Mouse (Mus musculus): ENCODE measurements at regions not wholly inside any gene's neighbourhood (a gene's known extent, or its start where the extent isn't known, plus 50 kb on each side); places are given as distances from the start of the nearest gene placed in this dataset.

- Histone ChIP-seq H3K4me2 (ENCODE audit: low read depth, low read length) (no peak overlapping the region), H3K36me3 (ENCODE audit: control insufficient read depth, insufficient read depth, low read length) (no peaks in the 10 kb centered on the region), H3K9ac (ENCODE audit: low read depth, low read length) (no peak overlapping the region), H3K9me3 (ENCODE audit: control insufficient read depth, low read length) (no peaks in the 10 kb centered on the region), H3K4me3 (ENCODE audit: low read length) (no peak overlapping the region), H3K4me1 (ENCODE audit: control insufficient read depth, insufficient read depth, low read length) (no peaks in the 10 kb centered on the region), H3K27me3 (replicated peaks; ENCODE audit: control insufficient read depth, insufficient read depth, low read length) (no peaks in the 10 kb centered on the region), H3K27ac (ENCODE audit: low read length) (no peak overlapping the region)
- WGBS: 41% methylated on average over 2 of the region's 2 CpGs
- ATAC-seq: no peak
These were observed 336.6 kb downstream of the Tns1 start for GRCm38 (mm10) chr1:73787666-73788065.

DNA sequence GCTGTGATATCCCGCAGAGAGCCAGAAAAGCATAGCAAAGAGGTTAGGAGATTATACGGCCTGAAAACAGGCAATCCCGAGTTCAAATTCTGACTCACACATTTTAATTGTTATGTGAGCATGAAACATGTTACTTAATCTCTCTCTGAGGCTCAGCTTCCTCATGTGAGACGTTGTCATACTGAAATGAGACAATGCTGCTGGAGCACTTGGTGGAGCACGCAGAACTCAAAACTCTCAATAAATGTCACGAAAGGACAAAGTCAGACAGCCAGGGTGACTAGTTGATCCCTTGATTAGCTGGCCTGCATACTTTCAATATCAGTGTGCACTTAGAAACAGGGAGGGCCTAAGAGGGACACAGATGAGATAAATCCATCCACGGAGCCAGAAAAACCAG lies 337.0 kb downstream of the Tns1 start:
- ATAC-seq: no peak
- H3K4me3 ChIP-seq (ENCODE audit: low read length): no peak overlapping the region
- 74% methylated on average over 7 of the region's 7 CpGs for WGBS
- H3K36me3 ChIP-seq (ENCODE audit: control insufficient read depth, insufficient read depth, low read length): no peaks in the 10 kb centered on the region
- H3K4me2 ChIP-seq (ENCODE audit: low read depth, low read length): no peak overlapping the region
- no peaks in the 10 kb centered on the region for H3K9me3 ChIP-seq (ENCODE audit: control insufficient read depth, low read length)
- H3K9ac ChIP-seq (ENCODE audit: low read depth, low read length): no peak overlapping the region
- H3K27ac ChIP-seq (ENCODE audit: low read length): no peak overlapping the region
- H3K27me3 ChIP-seq (replicated peaks; ENCODE audit: control insufficient read depth, insufficient read depth, low read length): no peaks in the 10 kb centered on the region
- no peaks in the 10 kb centered on the region for H3K4me1 ChIP-seq (ENCODE audit: control insufficient read depth, insufficient read depth, low read length)

- Histone ChIP-seq H3K4me1 (ENCODE audit: control insufficient read depth, insufficient read depth, low read length) (no peaks in the 10 kb centered on the region), H3K9ac (ENCODE audit: low read depth, low read length) (no peak overlapping the region), H3K4me3 (ENCODE audit: low read length) (no peak overlapping the region), H3K27ac (ENCODE audit: low read length) (no peak overlapping the region), H3K36me3 (ENCODE audit: control insufficient read depth, insufficient read depth, low read length) (no peaks in the 10 kb centered on the region), H3K9me3 (ENCODE audit: control insufficient read depth, low read length) (no peaks in the 10 kb centered on the region), H3K27me3 (replicated peaks; ENCODE audit: control insufficient read depth, insufficient read depth, low read length) (no peaks in the 10 kb centered on the region), H3K4me2 (ENCODE audit: low read depth, low read length) (no peak overlapping the region)
- no peak for ATAC-seq
- 78% methylated on average over 2 of the region's 2 CpGs for WGBS
These were observed 340.9 kb downstream of the Tns1 start for GRCm38 (mm10) chr1:73783303-73783702.

DNA sequence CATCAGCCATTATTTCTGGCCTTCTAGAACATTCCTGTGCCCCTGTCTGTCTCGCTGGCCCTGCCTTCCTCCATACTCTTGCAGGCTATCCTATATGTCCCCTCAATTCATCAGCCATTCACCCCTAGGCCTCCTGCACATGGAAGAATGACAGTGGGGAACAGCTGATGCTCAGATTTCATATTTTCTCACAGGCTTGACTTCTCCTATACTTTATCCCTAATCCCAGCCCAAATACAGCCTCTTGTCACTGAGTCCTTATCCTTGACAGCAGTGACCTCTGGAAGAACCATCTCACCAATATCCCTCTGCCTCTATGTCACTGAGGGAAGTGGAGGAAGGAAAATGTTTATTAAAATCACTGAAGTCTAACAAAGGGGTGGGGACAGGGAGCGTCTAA lies 341.4 kb downstream of the Tns1 start:
- no peaks in the 10 kb centered on the region for H3K9me3 ChIP-seq (ENCODE audit: control insufficient read depth, low read length)
- H3K27me3 ChIP-seq (replicated peaks; ENCODE audit: control insufficient read depth, insufficient read depth, low read length): no peaks in the 10 kb centered on the region
- 72% methylated on average over 2 of the region's 2 CpGs for WGBS
- H3K4me1 ChIP-seq (ENCODE audit: control insufficient read depth, insufficient read depth, low read length): no peaks in the 10 kb centered on the region
- H3K9ac ChIP-seq (ENCODE audit: low read depth, low read length): no peak overlapping the region
- no peak overlapping the region for H3K4me2 ChIP-seq (ENCODE audit: low read depth, low read length)
- H3K4me3 ChIP-seq (ENCODE audit: low read length): no peak overlapping the region
- ATAC-seq: no peak
- no peak overlapping the region for H3K27ac ChIP-seq (ENCODE audit: low read length)
- no peaks in the 10 kb centered on the region for H3K36me3 ChIP-seq (ENCODE audit: control insufficient read depth, insufficient read depth, low read length)

DNA sequence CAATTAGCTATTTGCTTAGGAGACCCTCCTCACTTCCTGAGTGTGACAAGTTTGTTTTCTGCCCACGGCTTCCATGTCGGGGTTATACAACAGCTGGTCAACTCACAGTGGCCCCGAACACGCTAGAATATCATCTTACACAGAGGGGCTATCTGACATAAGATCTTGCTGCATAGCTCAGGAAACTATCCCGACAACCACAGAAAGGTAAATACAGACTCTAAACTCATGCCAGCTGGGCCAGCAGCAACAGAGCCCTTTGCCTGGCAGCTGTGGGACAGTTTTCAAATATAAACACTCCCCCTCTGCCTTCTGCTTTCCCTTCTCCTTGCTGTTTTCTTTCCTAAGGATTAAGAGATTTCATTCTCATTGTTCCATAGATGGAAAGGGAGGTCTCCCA lies 352.5 kb downstream of the Tns1 start:
- ATAC-seq: no peak
- no peaks in the 10 kb centered on the region for H3K36me3 ChIP-seq (ENCODE audit: control insufficient read depth, insufficient read depth, low read length)
- H3K9me3 ChIP-seq (ENCODE audit: control insufficient read depth, low read length): no peaks in the 10 kb centered on the region
- no peaks in the 10 kb centered on the region for H3K4me1 ChIP-seq (ENCODE audit: control insufficient read depth, insufficient read depth, low read length)
- WGBS: 37% methylated on average over 5 of the region's 5 CpGs
- H3K27me3 ChIP-seq (replicated peaks; ENCODE audit: control insufficient read depth, insufficient read depth, low read length): no peaks in the 10 kb centered on the region
- H3K4me2 ChIP-seq (ENCODE audit: low read depth, low read length): no peak overlapping the region
- H3K9ac ChIP-seq (ENCODE audit: low read depth, low read length): no peak overlapping the region
- H3K27ac ChIP-seq (ENCODE audit: low read length): no peak overlapping the region
- H3K4me3 ChIP-seq (ENCODE audit: low read length): no peak overlapping the region

DNA sequence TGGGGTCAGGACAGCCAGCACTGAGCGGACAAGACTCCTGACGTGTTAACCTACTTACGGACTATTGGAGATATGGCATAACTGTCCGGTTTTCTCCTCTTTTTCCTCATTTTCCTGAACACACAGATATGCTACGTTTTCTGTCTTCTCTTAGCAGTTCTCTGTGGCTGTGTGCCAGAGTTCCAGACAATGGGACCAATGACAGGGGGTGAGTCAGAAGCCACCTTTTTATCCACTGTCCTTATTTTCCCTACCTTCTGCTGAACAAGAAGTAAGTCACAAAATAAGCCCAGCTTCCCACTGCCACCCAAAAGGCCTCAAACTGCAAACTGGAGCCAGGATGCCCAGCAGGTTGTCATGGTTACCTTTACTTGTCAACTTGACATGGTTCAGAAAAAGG lies 353.6 kb downstream of the Tns1 start:
- H3K4me2 ChIP-seq (ENCODE audit: low read depth, low read length): no peak overlapping the region
- no peaks in the 10 kb centered on the region for H3K4me1 ChIP-seq (ENCODE audit: control insufficient read depth, insufficient read depth, low read length)
- no peak for ATAC-seq
- 87% methylated on average over 5 of the region's 5 CpGs for WGBS
- no peak overlapping the region for H3K27ac ChIP-seq (ENCODE audit: low read length)
- H3K36me3 ChIP-seq (ENCODE audit: control insufficient read depth, insufficient read depth, low read length): no peaks in the 10 kb centered on the region
- no peaks in the 10 kb centered on the region for H3K27me3 ChIP-seq (replicated peaks; ENCODE audit: control insufficient read depth, insufficient read depth, low read length)
- no peak overlapping the region for H3K9ac ChIP-seq (ENCODE audit: low read depth, low read length)
- H3K4me3 ChIP-seq (ENCODE audit: low read length): no peak overlapping the region
- H3K9me3 ChIP-seq (ENCODE audit: control insufficient read depth, low read length): no peaks in the 10 kb centered on the region

DNA sequence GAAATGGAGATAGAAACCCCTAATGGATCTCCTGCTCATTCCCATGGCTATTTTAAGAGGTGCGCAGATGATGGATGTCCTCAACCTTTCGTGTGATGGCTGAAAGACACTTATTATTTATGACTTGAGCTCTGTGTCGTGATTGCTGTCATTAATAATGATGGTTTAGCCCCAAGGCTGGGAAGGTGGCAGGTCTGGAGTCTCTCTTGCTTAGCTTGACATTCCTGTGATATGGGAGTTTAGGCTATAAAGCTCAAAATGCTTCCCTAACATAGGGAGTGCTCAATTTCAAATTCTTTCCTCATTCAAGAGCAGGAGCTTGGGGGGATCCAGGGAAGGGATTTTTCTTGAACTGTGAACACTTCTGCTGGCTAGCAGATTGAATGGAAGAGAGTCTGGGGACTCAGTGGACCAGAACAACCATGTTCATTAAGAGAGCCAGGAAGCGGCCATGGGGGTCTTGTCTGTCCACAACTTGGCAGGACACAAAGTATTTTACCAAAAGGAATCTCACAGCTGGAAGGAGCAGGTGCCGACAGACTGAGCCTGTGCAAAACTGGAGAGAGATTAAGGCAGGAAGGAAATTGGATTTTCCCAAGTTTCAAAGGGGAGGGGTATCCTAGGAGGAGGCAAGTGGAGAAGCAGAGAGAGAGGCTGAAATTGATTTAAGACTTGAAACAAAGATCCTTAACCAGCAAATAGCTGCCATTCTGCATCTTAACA lies 359.5 kb downstream of the Tns1 start:
- no peak overlapping the region for H3K9ac ChIP-seq (ENCODE audit: low read depth, low read length)
- no peaks in the 10 kb centered on the region for H3K4me1 ChIP-seq (ENCODE audit: control insufficient read depth, insufficient read depth, low read length)
- no peak overlapping the region for H3K4me3 ChIP-seq (ENCODE audit: low read length)
- H3K4me2 ChIP-seq (ENCODE audit: low read depth, low read length): no peak overlapping the region
- H3K36me3 ChIP-seq (ENCODE audit: control insufficient read depth, insufficient read depth, low read length): no peaks in the 10 kb centered on the region
- no peaks in the 10 kb centered on the region for H3K9me3 ChIP-seq (ENCODE audit: control insufficient read depth, low read length)
- no peaks in the 10 kb centered on the region for H3K27me3 ChIP-seq (replicated peaks; ENCODE audit: control insufficient read depth, insufficient read depth, low read length)
- no peak for ATAC-seq
- 57% methylated on average over 5 of the region's 5 CpGs for WGBS
- H3K27ac ChIP-seq (ENCODE audit: low read length): no peak overlapping the region

DNA sequence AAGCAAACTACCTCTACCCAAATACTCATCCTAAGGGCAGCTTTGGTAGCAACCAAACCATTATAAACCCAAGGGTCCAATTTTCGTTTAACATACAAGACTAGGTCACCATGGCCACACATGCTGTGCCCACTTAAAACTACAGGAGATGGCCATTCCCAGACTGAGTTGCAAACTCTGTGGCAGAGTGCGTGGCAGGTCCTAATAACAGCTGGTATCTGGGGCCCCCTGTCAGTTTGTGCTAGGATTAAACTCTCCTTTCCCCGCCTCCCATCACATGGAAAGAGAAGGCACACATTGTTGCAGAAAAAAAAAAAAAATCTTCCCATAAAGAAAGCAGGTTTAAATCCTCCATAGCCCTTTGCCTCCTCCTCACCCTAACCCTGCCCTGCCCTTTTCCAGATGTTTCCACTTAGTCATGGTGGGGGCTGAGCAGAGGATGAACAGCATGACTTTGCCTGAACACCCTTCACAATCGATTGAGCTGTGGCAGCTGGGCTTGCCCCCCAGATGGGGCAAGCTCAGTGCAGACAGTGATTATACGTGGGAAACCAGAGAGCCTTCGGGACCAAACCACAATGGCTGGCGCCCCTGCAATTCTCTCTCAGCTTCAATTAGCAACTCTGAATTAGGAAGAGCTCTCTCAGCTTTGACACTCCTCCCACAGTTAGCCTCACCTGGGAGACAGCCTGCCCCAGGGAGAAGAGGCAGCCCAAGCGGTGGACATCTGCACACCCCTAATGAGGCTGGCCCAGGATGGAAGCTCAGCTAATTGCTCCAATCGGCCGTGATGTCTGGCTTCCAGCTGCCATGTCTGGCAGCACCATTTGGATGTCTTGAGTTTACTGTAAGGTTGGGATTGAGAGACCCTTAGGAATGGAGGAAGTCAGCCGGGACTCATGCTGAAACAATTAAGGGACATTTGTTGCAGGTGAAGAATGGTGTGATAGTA lies 365.9 kb downstream of the Tns1 start:
- Histone ChIP-seq H3K4me2 (ENCODE audit: low read depth, low read length) (no peak overlapping the region), H3K27me3 (replicated peaks; ENCODE audit: control insufficient read depth, insufficient read depth, low read length) (no peaks in the 10 kb centered on the region), H3K27ac (ENCODE audit: low read length) (no peak overlapping the region), H3K4me1 (ENCODE audit: control insufficient read depth, insufficient read depth, low read length) (no peaks in the 10 kb centered on the region), H3K4me3 (ENCODE audit: low read length) (no peak overlapping the region), H3K36me3 (ENCODE audit: control insufficient read depth, insufficient read depth, low read length) (no peaks in the 10 kb centered on the region), H3K9ac (ENCODE audit: low read depth, low read length) (no peak overlapping the region), H3K9me3 (ENCODE audit: control insufficient read depth, low read length) (no peaks in the 10 kb centered on the region)
- ATAC-seq: no peak
- 51% methylated on average over 11 of the region's 11 CpGs for WGBS

GRCm38 (mm10) chr1:73755791-73756190 lies 368.5 kb downstream of the Tns1 start:
- Histone ChIP-seq H3K9me3 (ENCODE audit: control insufficient read depth, low read length) (no peaks in the 10 kb centered on the region), H3K4me2 (ENCODE audit: low read depth, low read length) (no peak overlapping the region), H3K4me3 (ENCODE audit: low read length) (no peak overlapping the region), H3K27me3 (replicated peaks; ENCODE audit: control insufficient read depth, insufficient read depth, low read length) (no peaks in the 10 kb centered on the region), H3K27ac (ENCODE audit: low read length) (no peak overlapping the region), H3K9ac (ENCODE audit: low read depth, low read length) (no peak overlapping the region), H3K4me1 (ENCODE audit: control insufficient read depth, insufficient read depth, low read length) (no peaks in the 10 kb centered on the region), H3K36me3 (ENCODE audit: control insufficient read depth, insufficient read depth, low read length) (no peaks in the 10 kb centered on the region)
- WGBS: 71% methylated on average over 5 of the region's 5 CpGs
- ATAC-seq: no peak
